In genomic region chr10:30419391-30420043, GRCm38 (mm10) we compare ENCODE assay signal across 9 mouse cellular contexts.
A peak's percentile ranks its signal among the peaks of the same experiment; 100 is the strongest.
DNase-seq lines count a peak whose midpoint lies in the region; ATAC-seq and TF ChIP-seq lines count a peak whose summit lies in the region.
"Had no signal": no experiment of that assay in that cellular context is flagged by ENCODE, and none has a peak within 500 bp of the region (broad histone marks: within the 10 kb centered on the region; RNA-seq: fewer than 3 reads in every experiment).

No protein-coding gene starts in this region.

- DNase-seq in MN1 (ENCODE audit: low spot score): peak; percentile 53
- peak; percentile 65 for DNase-seq in embryonic facial prominence, embryonic 14.5 days (ENCODE audit: low spot score)
- peak; percentile 11 for DNase-seq in left cerebral cortex, postnatal 4 days
- no peak for DNase-seq in cerebellum, adult 9-11 months
- no peak for DNase-seq in ovary, postnatal 10 days (ENCODE audit: low spot score)

- H3K9me3 ChIP-seq in intestine, postnatal 0 days (ENCODE audit: control insufficient read depth): no peaks in the 10 kb centered on the region
- no peaks in the 10 kb centered on the region for H3K9me3 ChIP-seq in intestine, embryonic 16.5 days (ENCODE audit: control insufficient read depth, low read length)
- no peaks in the 10 kb centered on the region for H3K9me3 ChIP-seq in embryonic facial prominence, embryonic 14.5 days (ENCODE audit: control insufficient read depth, low read length)
- H3K9me3 ChIP-seq: hindbrain, embryonic 15.5 days had no signal

- peak; percentile 58 for TF ChIP-seq CTCF in intestine, postnatal 0 days (IDR thresholded peaks at IDR 0.05; ENCODE audit: low read depth)

- H3K36me3 ChIP-seq in intestine, postnatal 0 days (ENCODE audit: control insufficient read depth, insufficient read depth): no peaks in the 10 kb centered on the region
- no peaks in the 10 kb centered on the region for H3K36me3 ChIP-seq in intestine, embryonic 16.5 days (ENCODE audit: control insufficient read depth, insufficient read depth, low read length)
- H3K36me3 ChIP-seq in embryonic facial prominence, embryonic 14.5 days (ENCODE audit: control insufficient read depth, insufficient read depth, low read length): no peaks in the 10 kb centered on the region
- H3K36me3 ChIP-seq: hindbrain, embryonic 15.5 days had no signal

- H3K27me3 ChIP-seq in intestine, postnatal 0 days (replicated peaks; ENCODE audit: control insufficient read depth, insufficient read depth, low read length): no peaks in the 10 kb centered on the region
- H3K27me3 ChIP-seq in intestine, embryonic 16.5 days (replicated peaks; ENCODE audit: control insufficient read depth, insufficient read depth, low read length): no peaks in the 10 kb centered on the region
- H3K27me3 ChIP-seq in embryonic facial prominence, embryonic 14.5 days (replicated peaks; ENCODE audit: control insufficient read depth, insufficient read depth, low read length): no peaks in the 10 kb centered on the region

- no peak overlapping the region for H3K9ac ChIP-seq in intestine, postnatal 0 days (ENCODE audit: low read depth, low read length)
- H3K9ac ChIP-seq in intestine, embryonic 16.5 days (ENCODE audit: low read depth, low read length): no peak overlapping the region
- no peak overlapping the region for H3K9ac ChIP-seq in embryonic facial prominence, embryonic 14.5 days (ENCODE audit: low read depth, low read length)
- H3K9ac ChIP-seq: hindbrain, embryonic 15.5 days had no signal

- H3K4me3 ChIP-seq in intestine, postnatal 0 days (ENCODE audit: low read depth, low read length): no peak overlapping the region
- no peak overlapping the region for H3K4me3 ChIP-seq in intestine, embryonic 16.5 days (ENCODE audit: low read length)
- no peak overlapping the region for H3K4me3 ChIP-seq in embryonic facial prominence, embryonic 14.5 days (ENCODE audit: low read depth, low read length)
- H3K4me3 ChIP-seq: hindbrain, embryonic 15.5 days had no signal

- H3K4me2 ChIP-seq in intestine, postnatal 0 days (replicated peaks; ENCODE audit: low read depth): no peak overlapping the region
- H3K4me2 ChIP-seq in intestine, embryonic 16.5 days (ENCODE audit: low read depth, low read length): no peak overlapping the region
- no peak overlapping the region for H3K4me2 ChIP-seq in embryonic facial prominence, embryonic 14.5 days (ENCODE audit: low read depth, low read length)
- H3K4me2 ChIP-seq: hindbrain, embryonic 15.5 days had no signal

- intact Hi-C loops in left cerebral cortex, postnatal 4 days (cut with DNase I): loop anchor here (1.0 kb wide), 1 partner anchor 886 kb away; no protein-coding TSS in a partner anchor

- WGBS in intestine, postnatal 0 days: 33% methylated on average over 6 of the region's 6 CpGs
- WGBS in intestine, embryonic 16.5 days: 30% methylated on average over 6 of the region's 6 CpGs
- 36% methylated on average over 6 of the region's 6 CpGs for WGBS in embryonic facial prominence, embryonic 14.5 days

- ATAC-seq in intestine, postnatal 0 days: no peak
- ATAC-seq in intestine, embryonic 16.5 days: no peak
- ATAC-seq in embryonic facial prominence, embryonic 14.5 days (ENCODE audit: low read depth): no peak
- no peak for ATAC-seq in inflammation-experienced regulatory T-cells, adult 6 months

- no peak overlapping the region for H3K27ac ChIP-seq in intestine, postnatal 0 days (ENCODE audit: low read depth, low read length)
- H3K27ac ChIP-seq in intestine, embryonic 16.5 days (ENCODE audit: low read length): no peak overlapping the region
- H3K27ac ChIP-seq in embryonic facial prominence, embryonic 14.5 days (replicated peaks; ENCODE audit: low read depth, low read length): no peak overlapping the region
- H3K27ac ChIP-seq: hindbrain, embryonic 15.5 days had no signal

- no peaks in the 10 kb centered on the region for H3K4me1 ChIP-seq in intestine, postnatal 0 days (replicated peaks; ENCODE audit: control insufficient read depth, insufficient read depth, low read length)
- no peaks in the 10 kb centered on the region for H3K4me1 ChIP-seq in intestine, embryonic 16.5 days (ENCODE audit: control insufficient read depth, insufficient read depth, low read length)
- no peaks in the 10 kb centered on the region for H3K4me1 ChIP-seq in embryonic facial prominence, embryonic 14.5 days (ENCODE audit: control insufficient read depth, insufficient read depth, low read length)
- H3K4me1 ChIP-seq: hindbrain, embryonic 15.5 days had no signal

Comparison
In these comparisons a context has a peak if more than half of its experiments do, and no peak if none do; other contexts are left out.
1. DNase-seq: peak in MN1 (single experiment), embryonic facial prominence, embryonic 14.5 days (single experiment) and left cerebral cortex, postnatal 4 days (single experiment); none in cerebellum, adult 9-11 months (single experiment) and ovary, postnatal 10 days (single experiment).